Mouse (Mus musculus) retina, postnatal 7 days (tissue): ENCODE measurements at regions not wholly inside any gene's neighbourhood (a gene's known extent, or its start where the extent isn't known, plus 50 kb on each side); places are given as distances from the start of the nearest gene placed in this dataset.

Source experiments
- DNase-seq: peaks from one replicate; pipeline ENCODE4 v3.0.0-alpha.2; 2012; ENCODE audit warnings: low read depth, low spot score

GRCm38 (mm10) chr5:101005216-101005615 is 159.7 kb downstream of the Gpat3 start:
- no peak for DNase-seq

- no peak for DNase-seq
Measured at GRCm38 (mm10) chr5:101000436-101000835, 154.9 kb downstream of the Gpat3 start.

- no peak for DNase-seq
Measured at GRCm38 (mm10) chr5:100992365-100992764, 146.9 kb downstream of the Gpat3 start.

DNA sequence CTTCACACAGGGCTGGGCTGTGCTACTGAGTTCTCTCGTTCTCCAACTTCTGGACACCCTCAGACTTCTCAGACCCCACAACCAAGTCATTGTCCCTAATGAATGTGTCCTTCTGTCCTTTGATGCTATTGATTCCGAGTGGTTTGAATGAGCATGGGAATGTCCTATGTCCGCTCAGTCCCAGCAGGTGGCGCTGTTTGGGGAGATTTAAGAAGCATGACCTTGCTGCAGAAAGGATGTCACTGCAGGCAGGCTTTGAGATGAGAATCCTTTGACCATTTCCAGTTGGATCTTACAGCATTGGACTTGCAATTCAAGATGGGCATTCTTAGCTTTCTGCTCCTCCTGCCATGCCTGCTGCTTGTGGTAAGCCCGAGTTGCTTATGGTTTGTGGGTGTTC is 146.1 kb downstream of the Gpat3 start:
- peak; percentile 31 for DNase-seq

GRCm38 (mm10) chr5:100982573-100982936 is 137.0 kb downstream of the Gpat3 start:
- no peak for DNase-seq

DNA sequence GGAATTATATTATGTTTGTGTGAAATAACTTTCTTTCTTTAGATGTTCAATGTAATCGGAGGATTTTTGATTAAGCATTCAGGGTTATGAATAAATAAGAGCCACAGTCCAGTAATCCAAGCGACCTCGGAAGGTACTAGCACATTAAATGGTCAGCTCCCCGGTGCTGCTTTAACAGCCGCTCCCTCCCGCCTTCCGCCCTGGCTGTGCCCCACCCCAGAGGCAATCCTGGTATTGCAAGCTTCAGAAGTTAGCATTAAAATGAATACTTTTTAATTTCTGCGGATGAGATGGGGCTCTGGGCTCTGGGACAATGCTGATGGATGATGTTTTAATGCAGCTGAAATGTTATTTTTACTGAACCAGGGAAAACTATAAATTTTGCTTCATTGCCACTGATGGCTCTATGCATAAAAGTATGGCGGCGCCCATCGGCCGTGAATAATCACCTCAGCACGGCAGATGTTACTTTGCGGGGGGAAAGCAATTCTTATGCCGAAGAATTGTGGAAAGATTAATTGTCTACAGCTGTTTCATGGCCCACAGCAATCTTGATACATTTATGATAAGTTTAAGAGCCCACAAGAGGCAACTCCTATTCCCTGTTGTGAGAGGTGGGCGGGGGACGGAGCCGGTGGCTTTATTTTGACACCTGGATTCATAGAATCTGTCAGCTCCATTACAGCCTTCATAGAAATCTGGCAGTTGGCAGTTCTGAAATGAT is 136.5 kb downstream of the Gpat3 start:
- DNase-seq, result no peak

- no peak for DNase-seq
Measured at GRCm38 (mm10) chr5:100976736-100977135, 131.2 kb downstream of the Gpat3 start.

DNA sequence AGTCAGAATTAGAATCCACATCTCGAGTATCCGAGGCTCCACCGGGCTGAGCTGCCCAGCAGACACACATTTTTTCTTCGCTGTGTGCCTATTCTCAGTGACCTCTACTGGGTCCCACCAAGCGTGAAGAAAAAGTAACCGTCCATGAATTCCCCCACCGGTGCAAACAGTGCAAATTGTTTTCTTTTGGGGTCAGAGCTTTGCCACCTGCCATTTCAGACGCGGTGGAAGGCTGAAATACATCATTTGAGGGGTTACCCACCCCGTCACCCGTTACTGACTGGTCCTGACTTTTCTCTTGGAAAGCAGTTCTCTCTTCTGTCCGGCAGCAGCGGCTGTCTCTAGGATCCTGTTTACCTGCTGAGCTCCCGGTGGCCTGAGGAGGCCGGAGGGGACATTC is 105.7 kb downstream of the Gpat3 start:
- no peak for DNase-seq
